Mouse (Mus musculus) liver, embryonic 14.5 days (tissue): ENCODE data around the gene Ldb3. TPM values are rescaled to one million over a fixed set of nuclear protein-coding genes. Genes with fewer than 3 reads are reported as not detected.

Experiments
- ATAC-seq: fragments of 200-750 bp; cut with Nextera tagmentation; 2 replicates; pipeline ENCODE4 v1.8.0; 2017; ENCODE audit warnings: moderate number of reproducible peaks, mild to moderate bottlenecking, moderate library complexity; ENCODE audit not compliant: insufficient read depth
- DNase-seq, 3 experiments: peaks; one replicate each; pipeline ENCODE4 v3.0.0-alpha.2; 2012 to 2013; ENCODE audit warnings: low read depth in 3 of 3, low spot score in 3 of 3
- H3K27ac ChIP-seq: fragments of 300-500 bp; sonication (generic); 2 replicates; pipeline ENCODE4 v1.5.1; 2014; ENCODE audit warnings: moderate library complexity, mild to moderate bottlenecking, control low read depth, inconsistent platforms
- H3K27me3 ChIP-seq: fragments of 300-500 bp; sonication (generic); 2 replicates; pipeline ENCODE4 v1.6.1; 2014; ENCODE audit warnings: mild to moderate bottlenecking, low read length, moderate library complexity; ENCODE audit not compliant: control insufficient read depth, insufficient read depth
- H3K36me3 ChIP-seq: fragments of 300-500 bp; sonication (generic); replicated peaks from 2 replicates; pipeline ENCODE4 v1.6.1; 2014; ENCODE audit warnings: low read depth; ENCODE audit not compliant: control insufficient read depth, insufficient read depth
- H3K4me1 ChIP-seq, 2 experiments: fragments of 200-500 bp in 1 of 2; fragments of 300-500 bp in 1 of 2; sonication (generic) in 1 of 2; replicated peaks; 2 replicates each; pipeline ENCODE4 v1.6.1; 2012 to 2014; ENCODE audit warnings: antibody characterized with exemption in 1 of 2, inconsistent platforms in 1 of 2, low read length in 1 of 2; ENCODE audit not compliant: control insufficient read depth in 2 of 2, insufficient read depth in 2 of 2
- H3K4me2 ChIP-seq: fragments of 300-500 bp; sonication (generic); 2 replicates; pipeline ENCODE4 v1.6.1; 2014; ENCODE audit warnings: low read depth, mild to moderate bottlenecking, control low read depth, moderate library complexity
- H3K4me3 ChIP-seq, 2 experiments: fragments of 200-500 bp in 1 of 2; fragments of 300-500 bp in 1 of 2; sonication (generic) in 1 of 2; 2 replicates each; pipeline ENCODE4 v1.5.1; 2012 to 2014; ENCODE audit warnings: low read depth in 2 of 2, low read length in 2 of 2, mild to moderate bottlenecking in 2 of 2, control low read depth in 1 of 2, inconsistent platforms in 1 of 2, moderate library complexity in 1 of 2; ENCODE audit not compliant: insufficient read depth in 1 of 2
- H3K9ac ChIP-seq: fragments of 300-500 bp; sonication (generic); replicated peaks from 2 replicates; pipeline ENCODE4 v1.6.1; 2014; ENCODE audit warnings: mild to moderate bottlenecking, control low read depth, moderate library complexity
- H3K9me3 ChIP-seq: fragments of 300-500 bp; sonication (generic); 2 replicates; pipeline ENCODE4 v1.6.1; 2016; ENCODE audit warnings: low read length, mixed read lengths; ENCODE audit not compliant: control insufficient read depth
- CTCF ChIP-seq: IDR thresholded peaks from 2 replicates; pipeline ENCODE4 v1.5.1; 2016; ENCODE audit warnings: antibody characterized with exemption, low read depth, control low read depth
- WGBS: fragments of 180-500 bp; shearing (Covaris S2); extraction: QIAGEN DNeasy Blood & Tissue Kit; methylation state at CpG from one replicate; pipeline ENCODE4 v1.1.7; 2014; ENCODE audit not compliant: insufficient replicate concordance; 5-methylcytosine and 5-hydroxymethylcytosine counted together
- polyA plus RNA-seq, 2 experiments: library from polyadenylated mRNA; depleted of rRNA in 1 of 2; stranded (reverse) in 1 of 2; unstranded in 1 of 2; fragments of >200 nt; fragmentation: Nextera tagmentation in 1 of 2; extraction: Ambion mirVana in 1 of 2; gene quantifications; 2 replicates each; pipeline versions ENCODE4 v1.2.1 to v1.2.3; 2012 to 2014

Ldb3 gene
- polyA plus RNA-seq, 2 experiments = 0.05 to 0.07 TPM

GRCm38 (mm10) chr14:34483469-34484341 lies 104.8 kb downstream of the Ldb3 start:
- Histone ChIP-seq H3K4me3 (no peak overlapping the region), H3K4me1 (no peaks in the 10 kb centered on the region; a peak in 1 of 4 replicates), H3K9me3 (no peaks in the 10 kb centered on the region), H3K4me2 (no peak overlapping the region), H3K36me3 (no peaks in the 10 kb centered on the region), H3K27me3 (no peaks in the 10 kb centered on the region), H3K27ac (no peak overlapping the region), H3K9ac (no peak overlapping the region)
- 69% methylated on average over 6 of the region's 6 CpGs for WGBS
- DNase-seq = no peak
- no peak for TF ChIP-seq CTCF
- ATAC-seq = no peak

Other genes with a start within 250 kb of the Ldb3 start
- gene Fam25c, start 233.2 kb downstream of the Ldb3 start, polyA plus RNA-seq (2012; rRNA removed) = 0.48 TPM in 1 of 2 replicates, not detected in the other
- 0.28 and 0.40 TPM in 2 replicates for gene Fam25c, start 233.2 kb downstream of the Ldb3 start, polyA plus RNA-seq (2014; fragmentation: Nextera tagmentation; extraction: Ambion mirVana)
- gene Sncg, start 213.9 kb downstream of the Ldb3 start, polyA plus RNA-seq (2012; rRNA removed) = 0.17 and 0.21 TPM in 2 replicates
- gene Sncg, start 213.9 kb downstream of the Ldb3 start, polyA plus RNA-seq (2014; fragmentation: Nextera tagmentation; extraction: Ambion mirVana) = not detected in 2 replicates
- gene Mmrn2, start 213.2 kb downstream of the Ldb3 start, polyA plus RNA-seq (2012; rRNA removed) = 1.0 and 1.1 TPM in 2 replicates
- 1.3 and 1.8 TPM in 2 replicates for gene Mmrn2, start 213.2 kb downstream of the Ldb3 start, polyA plus RNA-seq (2014; fragmentation: Nextera tagmentation; extraction: Ambion mirVana)
- gene Bmpr1a, start 85.3 kb downstream of the Ldb3 start, polyA plus RNA-seq (2012; rRNA removed) = 1.9 and 2.8 TPM in 2 replicates
- gene Bmpr1a, start 85.3 kb downstream of the Ldb3 start, polyA plus RNA-seq (2014; fragmentation: Nextera tagmentation; extraction: Ambion mirVana) = 3.2 and 3.9 TPM in 2 replicates
- gene 9230112D13Rik, start 65.9 kb downstream of the Ldb3 start, polyA plus RNA-seq (2012; rRNA removed) = not detected in 2 replicates
- not detected in 2 replicates for gene 9230112D13Rik, start 65.9 kb downstream of the Ldb3 start, polyA plus RNA-seq (2014; fragmentation: Nextera tagmentation; extraction: Ambion mirVana)
- gene Opn4, start 11.5 kb upstream of the Ldb3 start, polyA plus RNA-seq (2012; rRNA removed) = not detected in 2 replicates
- not detected in 2 replicates for gene Opn4, start 11.5 kb upstream of the Ldb3 start, polyA plus RNA-seq (2014; fragmentation: Nextera tagmentation; extraction: Ambion mirVana)
- 12.1 and 25.2 TPM in 2 replicates for gene Wapl, start 85.2 kb upstream of the Ldb3 start, polyA plus RNA-seq (2012; rRNA removed)
- gene Wapl, start 85.2 kb upstream of the Ldb3 start, polyA plus RNA-seq (2014; fragmentation: Nextera tagmentation; extraction: Ambion mirVana) = 25.0 and 28.1 TPM in 2 replicates
- 0.04 TPM in 2 replicates for gene Grid1, start 231.4 kb upstream of the Ldb3 start, polyA plus RNA-seq (2012; rRNA removed)
- gene Grid1, start 231.4 kb upstream of the Ldb3 start, polyA plus RNA-seq (2014; fragmentation: Nextera tagmentation; extraction: Ambion mirVana) = 0.16 TPM in 1 of 2 replicates, not detected in the other